Mouse (Mus musculus): ENCODE measurements at regions not wholly inside any gene's neighbourhood (a gene's known extent, or its start where the extent isn't known, plus 50 kb on each side); places are given as distances from the start of the nearest gene placed in this dataset.
A peak's percentile ranks its signal among the peaks of the same experiment; 100 is the strongest.

DNA sequence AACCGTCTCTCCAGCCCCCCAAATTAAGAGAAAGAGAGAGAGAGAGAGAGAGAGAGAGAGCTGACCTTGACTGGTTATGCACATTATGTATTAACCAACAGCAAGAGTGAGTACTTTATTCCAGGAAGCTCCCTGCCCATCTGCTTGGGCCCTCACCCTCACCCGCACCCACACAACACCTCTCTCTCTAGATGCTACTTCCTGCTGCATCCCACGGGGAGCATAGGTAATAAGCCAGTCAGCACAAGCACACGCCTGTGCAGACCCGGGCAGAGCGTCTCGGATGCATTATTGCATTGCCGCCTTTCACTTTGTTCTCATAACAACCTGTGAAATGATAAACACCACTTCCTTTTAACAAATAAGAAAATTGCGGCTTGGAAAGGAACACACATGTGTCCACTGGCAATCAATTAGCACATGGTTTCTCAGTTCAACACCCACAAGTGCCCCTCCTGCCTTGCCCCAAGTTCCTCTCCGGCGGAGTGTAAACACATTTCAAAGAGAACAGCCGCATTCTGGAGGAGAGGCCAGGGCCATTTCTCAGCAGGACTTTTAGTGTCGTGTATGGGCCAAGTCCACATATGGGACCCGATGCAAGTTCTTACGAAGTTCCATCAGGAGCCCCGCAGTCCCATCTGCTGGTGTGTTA, 211.7 kb downstream of the Setd4 start:
- peaks cover 3% of the 10 kb centered on the region; the same call in 1 of the 2 replicates for H3K27me3 ChIP-seq (replicated peaks)
- H3K27ac ChIP-seq (ENCODE audit: poor library complexity, severe bottlenecking): no peak overlapping the region
- H3K4me3 ChIP-seq: no peak overlapping the region
- H3K4me1 ChIP-seq (replicated peaks): no peaks in the 10 kb centered on the region
- H3K9ac ChIP-seq: no peak overlapping the region
- H3K9me3 ChIP-seq (replicated peaks): no peaks in the 10 kb centered on the region
- 67% methylated on average over 16 of the region's 16 CpGs for WGBS
- H3K4me2 ChIP-seq: no peak overlapping the region
- no peaks in the 10 kb centered on the region for H3K36me3 ChIP-seq
- no peak for ATAC-seq (ENCODE audit: insufficient number of reproducible peaks, low FRiP score)

DNA sequence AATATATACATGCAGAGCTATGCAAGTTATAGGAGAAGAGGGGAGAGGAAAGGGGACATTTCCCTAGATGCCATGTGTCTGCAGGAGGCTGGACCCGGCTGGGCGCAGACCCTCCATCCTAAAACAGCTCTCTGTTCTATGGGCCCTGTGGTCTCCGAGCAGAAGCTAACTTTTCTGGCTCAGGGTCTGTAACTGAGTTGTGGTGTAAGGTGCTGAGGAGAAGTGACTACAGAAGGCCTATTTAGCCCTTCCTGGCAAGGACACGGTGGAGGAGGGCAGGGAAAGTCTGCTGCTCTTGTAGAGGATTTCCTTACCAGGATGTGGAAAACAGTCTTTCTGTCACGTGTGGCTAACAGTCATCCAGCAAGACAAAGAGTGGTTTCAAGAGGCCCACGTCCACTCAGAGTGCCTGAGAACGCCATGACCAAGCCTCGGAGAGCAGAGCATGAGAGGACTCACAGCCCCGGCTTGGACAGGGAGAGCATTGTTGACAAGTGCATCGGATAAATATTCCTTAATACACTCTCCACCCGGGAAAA, 216.2 kb downstream of the Setd4 start:
- Histone ChIP-seq H3K27me3 (replicated peaks) (peaks cover 3% of the 10 kb centered on the region; the same call in 1 of the 2 replicates), H3K9ac (no peak overlapping the region), H3K4me3 (no peak overlapping the region), H3K4me1 (replicated peaks) (peaks cover 12% of the 10 kb centered on the region; the same call in 1 of the 2 replicates), H3K27ac (ENCODE audit: poor library complexity, severe bottlenecking) (no peak overlapping the region), H3K36me3 (no peaks in the 10 kb centered on the region), H3K4me2 (no peak overlapping the region), H3K9me3 (replicated peaks) (no peaks in the 10 kb centered on the region)
- no peak for ATAC-seq (ENCODE audit: insufficient number of reproducible peaks, low FRiP score)
- 61% methylated on average over 11 of the region's 11 CpGs for WGBS

DNA sequence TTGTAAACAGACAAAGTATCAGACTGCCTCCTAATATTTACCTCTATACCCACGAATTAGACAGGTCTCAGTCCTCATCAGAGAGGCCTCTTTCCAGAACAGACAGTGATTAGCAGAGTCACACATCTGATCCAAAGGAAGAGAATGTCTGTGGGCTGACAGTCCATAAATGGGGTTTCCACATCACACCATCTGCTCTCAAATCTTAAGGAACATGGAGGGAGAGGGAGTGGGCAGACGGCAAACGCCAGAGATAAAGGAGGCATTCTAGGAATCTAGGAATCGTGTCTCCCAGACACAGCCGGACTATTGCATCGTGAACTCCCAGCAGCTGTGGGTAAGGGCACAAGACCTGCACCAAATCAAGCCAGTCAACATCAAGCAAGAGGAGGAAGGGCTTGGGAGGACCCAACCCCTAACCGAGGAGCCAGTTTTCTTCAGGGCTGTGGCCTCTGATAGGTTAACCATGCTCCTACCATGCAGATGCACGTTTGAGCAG, 219.8 kb downstream of the Setd4 start:
- H3K36me3 ChIP-seq: no peaks in the 10 kb centered on the region
- no peak overlapping the region for H3K9ac ChIP-seq
- no peak overlapping the region for H3K4me3 ChIP-seq
- H3K4me1 ChIP-seq (replicated peaks): peaks cover 38% of the 10 kb centered on the region
- H3K27me3 ChIP-seq (replicated peaks): no peaks in the 10 kb centered on the region
- no peak for ATAC-seq (ENCODE audit: insufficient number of reproducible peaks, low FRiP score)
- no peaks in the 10 kb centered on the region for H3K9me3 ChIP-seq (replicated peaks)
- no peak overlapping the region for H3K4me2 ChIP-seq
- WGBS: 22% methylated on average over 8 of the region's 8 CpGs
- no peak overlapping the region for H3K27ac ChIP-seq (ENCODE audit: poor library complexity, severe bottlenecking)

DNA sequence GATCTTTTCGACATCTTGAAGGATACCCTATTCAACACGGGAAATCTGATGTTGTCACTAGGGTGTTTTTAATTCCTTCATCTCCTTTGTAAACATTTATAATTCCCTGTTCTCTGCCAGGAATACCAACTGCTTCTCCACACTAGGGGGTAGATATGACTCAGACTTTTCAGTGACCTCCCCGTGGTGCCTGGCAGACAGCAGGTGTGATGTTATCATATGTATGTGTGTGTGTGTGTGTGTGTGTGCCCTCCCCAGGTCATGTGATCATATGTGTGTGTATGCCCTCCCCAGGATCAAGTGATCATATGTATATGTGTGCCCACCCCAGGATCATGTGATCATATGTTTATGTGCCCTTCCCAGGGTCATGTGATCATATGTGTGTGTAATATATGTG, 220.9 kb downstream of the Setd4 start:
- H3K9me3 ChIP-seq (replicated peaks): no peaks in the 10 kb centered on the region
- ATAC-seq (ENCODE audit: insufficient number of reproducible peaks, low FRiP score): peak; percentile 33; the same call in 1 of the 2 replicates
- peaks cover 40% of the 10 kb centered on the region for H3K4me1 ChIP-seq (replicated peaks)
- H3K27me3 ChIP-seq (replicated peaks): no peaks in the 10 kb centered on the region
- no peak overlapping the region for H3K4me2 ChIP-seq
- H3K9ac ChIP-seq: no peak overlapping the region
- WGBS: 72% methylated on average over 3 of the region's 3 CpGs
- H3K36me3 ChIP-seq: no peaks in the 10 kb centered on the region
- H3K4me3 ChIP-seq: no peak overlapping the region
- no peak overlapping the region for H3K27ac ChIP-seq (ENCODE audit: poor library complexity, severe bottlenecking)

- H3K4me3 ChIP-seq: no peak overlapping the region
- peak overlapping the region; percentile 58 for H3K27ac ChIP-seq (ENCODE audit: poor library complexity, severe bottlenecking)
- peaks cover 40% of the 10 kb centered on the region for H3K4me1 ChIP-seq (replicated peaks)
- H3K9me3 ChIP-seq (replicated peaks): no peaks in the 10 kb centered on the region
- WGBS: 53% methylated on average over 13 of the region's 13 CpGs
- no peak overlapping the region for H3K4me2 ChIP-seq
- no peaks in the 10 kb centered on the region for H3K36me3 ChIP-seq
- peak; percentile 65 for ATAC-seq (ENCODE audit: insufficient number of reproducible peaks, low FRiP score)
- no peaks in the 10 kb centered on the region for H3K27me3 ChIP-seq (replicated peaks)
- no peak overlapping the region for H3K9ac ChIP-seq
Observed at GRCm38 (mm10) chr16:93380717-93381671, 222.9 kb downstream of the Setd4 start.

DNA sequence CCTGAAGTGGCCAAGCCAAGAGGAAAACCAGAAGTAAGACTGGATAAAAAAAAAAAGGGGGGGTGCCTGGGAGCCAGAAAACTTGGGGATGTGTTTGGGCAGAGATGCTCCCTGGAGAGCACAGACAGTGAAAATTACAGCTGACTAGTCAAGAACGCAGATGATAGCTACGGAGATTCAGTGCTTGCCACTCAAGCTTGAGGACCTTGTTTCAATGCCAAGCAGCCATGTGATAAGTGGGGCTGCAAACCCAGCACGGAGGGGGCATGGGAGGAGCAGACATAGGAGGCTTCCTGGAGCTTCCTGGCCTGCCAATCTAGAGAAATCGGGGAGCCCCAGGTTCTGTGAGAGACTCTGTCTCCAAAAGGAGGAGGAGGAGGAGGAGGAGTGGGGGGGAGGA, 223.7 kb downstream of the Setd4 start:
- H3K27ac ChIP-seq (ENCODE audit: poor library complexity, severe bottlenecking): no peak overlapping the region
- no peaks in the 10 kb centered on the region for H3K36me3 ChIP-seq
- H3K9ac ChIP-seq: no peak overlapping the region
- no peak overlapping the region for H3K4me2 ChIP-seq
- H3K4me1 ChIP-seq (replicated peaks): peaks cover 40% of the 10 kb centered on the region
- no peaks in the 10 kb centered on the region for H3K27me3 ChIP-seq (replicated peaks)
- no peak overlapping the region for H3K4me3 ChIP-seq
- H3K9me3 ChIP-seq (replicated peaks): no peaks in the 10 kb centered on the region
- ATAC-seq (ENCODE audit: insufficient number of reproducible peaks, low FRiP score): no peak
- WGBS: 36% methylated on average over 4 of the region's 4 CpGs

DNA sequence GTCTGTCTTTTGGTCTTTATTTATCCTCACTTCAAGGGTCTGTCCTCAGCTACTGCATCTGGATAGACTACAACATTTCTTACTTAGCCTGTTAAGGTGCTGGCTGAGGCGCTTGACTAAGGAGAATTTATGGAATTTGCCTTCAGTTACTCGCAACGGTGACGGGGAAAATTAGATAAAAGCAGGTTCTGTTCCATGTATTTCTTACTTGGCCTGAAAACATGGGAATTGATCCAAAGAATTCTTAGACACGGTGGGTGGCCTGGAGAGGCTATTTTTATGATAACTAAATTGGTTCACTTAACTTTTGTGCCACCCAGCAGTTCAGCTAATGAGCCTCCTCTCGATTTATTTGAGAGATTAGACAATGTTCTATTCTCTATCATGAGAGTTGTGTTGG, 224.3 kb downstream of the Setd4 start:
- 30% methylated on average over 6 of the region's 6 CpGs for WGBS
- Histone ChIP-seq H3K4me2 (no peak overlapping the region), H3K27ac (ENCODE audit: poor library complexity, severe bottlenecking) (no peak overlapping the region), H3K9ac (no peak overlapping the region), H3K36me3 (no peaks in the 10 kb centered on the region), H3K27me3 (replicated peaks) (no peaks in the 10 kb centered on the region), H3K9me3 (replicated peaks) (no peaks in the 10 kb centered on the region), H3K4me1 (replicated peaks) (peaks cover 45% of the 10 kb centered on the region), H3K4me3 (no peak overlapping the region)
- ATAC-seq (ENCODE audit: insufficient number of reproducible peaks, low FRiP score): no peak

DNA sequence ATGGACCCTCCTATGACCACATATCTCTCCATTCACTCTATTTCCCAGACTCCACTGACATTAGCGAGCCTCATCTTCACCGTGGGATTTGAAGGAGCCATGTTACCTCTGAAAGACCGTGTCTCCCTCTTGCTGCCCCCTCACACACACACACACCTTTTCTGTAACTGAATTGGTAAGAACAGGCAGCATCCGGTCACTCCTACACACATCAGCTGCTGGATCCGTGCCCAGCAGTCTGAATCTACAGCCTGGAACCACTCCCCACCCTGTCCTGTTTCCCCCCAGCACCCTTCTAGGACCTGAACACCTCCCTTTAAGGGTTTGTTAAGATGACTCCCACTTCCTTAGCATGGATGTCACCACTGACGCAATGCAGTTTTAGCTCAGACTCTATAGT, 229.2 kb downstream of the Setd4 start:
- Histone ChIP-seq H3K27me3 (replicated peaks) (peaks cover 19% of the 10 kb centered on the region; the same call in 1 of the 2 replicates), H3K4me1 (replicated peaks) (peaks cover 18% of the 10 kb centered on the region), H3K36me3 (no peaks in the 10 kb centered on the region), H3K9me3 (replicated peaks) (no peaks in the 10 kb centered on the region), H3K9ac (no peak overlapping the region), H3K4me3 (no peak overlapping the region), H3K4me2 (no peak overlapping the region), H3K27ac (ENCODE audit: poor library complexity, severe bottlenecking) (no peak overlapping the region)
- WGBS: 59% methylated on average over 6 of the region's 6 CpGs
- ATAC-seq (ENCODE audit: insufficient number of reproducible peaks, low FRiP score): no peak

DNA sequence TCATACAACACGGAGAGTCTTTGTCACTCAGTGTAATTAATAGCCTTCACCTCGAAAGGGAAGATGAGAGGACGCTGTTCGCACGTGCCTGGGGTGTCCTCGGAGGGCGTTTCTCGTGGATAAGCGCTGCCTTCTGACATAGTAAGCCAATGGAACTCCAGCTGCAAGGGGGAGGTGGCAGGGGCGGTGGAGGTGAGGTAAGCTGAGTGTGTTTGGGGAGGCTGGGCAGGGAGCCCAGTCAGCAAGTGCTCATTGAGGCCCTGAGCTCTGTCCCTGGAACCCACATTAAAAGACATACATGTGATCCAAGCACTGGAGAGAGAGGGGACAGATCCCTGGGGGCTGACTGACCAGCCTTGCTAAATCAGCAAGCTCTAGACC, 234.1 kb downstream of the Setd4 start:
- WGBS: 59% methylated on average over 10 of the region's 10 CpGs
- Histone ChIP-seq H3K4me3 (no peak overlapping the region), H3K9me3 (replicated peaks) (no peaks in the 10 kb centered on the region), H3K9ac (no peak overlapping the region), H3K4me2 (peak overlapping the region; percentile 29), H3K27ac (ENCODE audit: poor library complexity, severe bottlenecking) (no peak overlapping the region), H3K4me1 (replicated peaks) (peaks cover 30% of the 10 kb centered on the region), H3K36me3 (no peaks in the 10 kb centered on the region), H3K27me3 (replicated peaks) (peaks cover 19% of the 10 kb centered on the region)
- no peak for ATAC-seq (ENCODE audit: insufficient number of reproducible peaks, low FRiP score)

GRCm38 (mm10) chr16:93368824-93369765, 234.8 kb downstream of the Setd4 start:
- ATAC-seq (ENCODE audit: insufficient number of reproducible peaks, low FRiP score): no peak
- Histone ChIP-seq H3K27ac (ENCODE audit: poor library complexity, severe bottlenecking) (no peak overlapping the region), H3K36me3 (no peaks in the 10 kb centered on the region), H3K9ac (no peak overlapping the region), H3K27me3 (replicated peaks) (peaks cover 19% of the 10 kb centered on the region), H3K4me2 (peak overlapping the region; percentile 29), H3K4me3 (no peak overlapping the region), H3K4me1 (replicated peaks) (peaks cover 26% of the 10 kb centered on the region), H3K9me3 (replicated peaks) (no peaks in the 10 kb centered on the region)
- 38% methylated on average over 21 of the region's 21 CpGs for WGBS

All from heart, embryonic 12.5 days (tissue).